Mouse (Mus musculus) kidney, embryonic 16.5 days (tissue): Measurements from ENCODE around the gene Zfp36. TPM values are rescaled to one million over a fixed set of nuclear protein-coding genes. Genes with fewer than 3 reads are reported as not detected.
A peak's percentile ranks its signal among the peaks of the same experiment; 100 is the strongest.

Experiments used
- ATAC-seq: fragments of 200-750 bp; cut with Nextera tagmentation; 2 replicates; pipeline ENCODE4 v1.8.0; 2017; ENCODE audit warnings: moderate TSS enrichment; ENCODE audit not compliant: low FRiP score, low TSS enrichment
- H3K27ac ChIP-seq: fragments of 300-500 bp; sonication (generic); 2 replicates; pipeline ENCODE4 v1.5.1; 2014; ENCODE audit warnings: low read length
- H3K27me3 ChIP-seq: fragments of 300-500 bp; sonication (generic); 2 replicates; pipeline ENCODE4 v1.6.1; 2014; ENCODE audit warnings: low read length, control low read depth, mixed read lengths; ENCODE audit not compliant: insufficient read depth
- H3K36me3 ChIP-seq: fragments of 300-500 bp; sonication (generic); 2 replicates; pipeline ENCODE4 v1.6.1; 2014; ENCODE audit warnings: low read length, control low read depth, mixed read lengths; ENCODE audit not compliant: insufficient read depth
- H3K4me1 ChIP-seq: fragments of 300-500 bp; sonication (generic); 2 replicates; pipeline ENCODE4 v1.6.1; 2014; ENCODE audit warnings: low read length, control low read depth, mixed read lengths; ENCODE audit not compliant: insufficient read depth
- H3K4me2 ChIP-seq: fragments of 300-500 bp; sonication (generic); replicated peaks from 2 replicates; pipeline ENCODE4 v1.6.1; 2014; ENCODE audit warnings: low read depth, low read length
- H3K4me3 ChIP-seq: fragments of 300-500 bp; sonication (generic); 2 replicates; pipeline ENCODE4 v1.5.1; 2014; ENCODE audit warnings: mild to moderate bottlenecking, low read length
- H3K9ac ChIP-seq: fragments of 300-500 bp; sonication (generic); replicated peaks from 2 replicates; pipeline ENCODE4 v1.6.1; 2014; ENCODE audit warnings: low read length
- H3K9me3 ChIP-seq: fragments of 300-500 bp; sonication (generic); 2 replicates; pipeline ENCODE4 v1.6.1; 2016; ENCODE audit warnings: low read length, control low read depth
- WGBS: fragments of 180-500 bp; shearing (Covaris S2); extraction: QIAGEN DNeasy Blood & Tissue Kit; methylation state at CpG from one replicate; pipeline ENCODE4 v1.1.7; 2014; 5-methylcytosine and 5-hydroxymethylcytosine counted together
- polyA plus RNA-seq: library from polyadenylated mRNA; unstranded; fragments of >200 nt; fragmentation: Nextera tagmentation; extraction: Ambion mirVana; gene quantifications from 2 replicates; pipeline ENCODE4 v1.2.1, GENCODE M21; 2015

The Zfp36 gene
- polyA plus RNA-seq, 1 experiment from 2014 or later: 16.1 TPM

DNA sequence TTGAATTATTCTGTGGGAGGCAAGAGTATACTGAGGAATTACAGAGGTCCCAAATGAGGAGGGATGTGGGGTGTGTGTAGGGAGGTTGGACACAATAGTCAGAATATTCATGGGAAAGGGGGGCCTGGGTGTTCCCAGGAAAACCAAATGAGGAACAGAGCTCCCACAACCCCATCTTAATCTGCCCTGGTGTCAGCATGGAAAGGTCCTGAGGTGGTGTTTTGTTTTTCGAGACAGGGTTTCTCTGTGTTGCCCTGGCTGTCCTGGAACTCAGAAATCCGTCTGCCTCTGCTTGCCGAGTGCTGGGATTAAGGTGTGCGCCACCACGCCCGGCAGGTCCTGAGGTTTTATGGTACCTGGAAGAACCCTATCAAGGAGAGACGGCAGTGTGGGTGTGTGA, 21.6 kb downstream of the Zfp36 start:
- no peak overlapping the region for H3K4me3 ChIP-seq
- H3K4me2 ChIP-seq: no peak overlapping the region
- ATAC-seq: no peak
- peaks cover 52% of the 10 kb centered on the region for H3K36me3 ChIP-seq
- no peaks in the 10 kb centered on the region for H3K9me3 ChIP-seq
- H3K4me1 ChIP-seq: peaks cover 19% of the 10 kb centered on the region
- no peaks in the 10 kb centered on the region for H3K27me3 ChIP-seq
- WGBS: 66% methylated on average over 7 of the region's 7 CpGs
- H3K9ac ChIP-seq: no peak overlapping the region
- H3K27ac ChIP-seq: peak overlapping the region; percentile 27; the same call in 1 of the 2 replicates

DNA sequence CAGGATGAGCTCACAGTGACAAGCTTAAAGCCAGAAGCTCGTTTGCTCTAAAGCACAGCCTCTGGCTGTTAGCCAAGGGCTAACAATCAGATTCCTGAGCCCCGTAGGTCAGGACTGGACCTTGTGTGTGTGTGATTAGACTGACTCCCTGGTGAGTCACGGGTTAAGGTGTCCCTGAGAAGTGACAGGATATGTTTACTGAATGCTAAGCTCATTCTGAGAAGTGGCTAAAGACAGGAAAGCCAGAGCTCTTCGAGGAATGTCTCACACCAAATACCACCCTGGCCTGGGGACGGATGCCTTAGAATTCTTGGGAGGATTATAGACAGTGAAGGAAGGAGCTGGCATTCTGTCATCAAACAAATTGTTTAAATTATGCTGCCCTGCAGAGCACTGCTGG, 22.1 kb downstream of the Zfp36 start:
- Histone ChIP-seq H3K4me3 (no peak overlapping the region), H3K27me3 (no peaks in the 10 kb centered on the region), H3K9ac (0 out of 2 replicates have a peak overlapping the region, but pooled peaks have one; percentile 15), H3K27ac (peak overlapping the region; percentile 80), H3K4me1 (peaks cover 19% of the 10 kb centered on the region), H3K4me2 (no peak overlapping the region; the same call in 1 of the 2 replicates), H3K36me3 (peaks cover 56% of the 10 kb centered on the region), H3K9me3 (no peaks in the 10 kb centered on the region)
- ATAC-seq: no peak
- WGBS: 14% methylated on average over 5 of the region's 5 CpGs

- Histone ChIP-seq H3K27me3 (no peaks in the 10 kb centered on the region), H3K4me2 (no peak overlapping the region), H3K27ac (peak overlapping the region; percentile 80), H3K4me1 (peaks cover 20% of the 10 kb centered on the region), H3K9me3 (no peaks in the 10 kb centered on the region), H3K4me3 (no peak overlapping the region), H3K9ac (0 out of 2 replicates have a peak overlapping the region, but pooled peaks have one; percentile 18), H3K36me3 (peaks cover 58% of the 10 kb centered on the region)
- WGBS: 5% methylated on average over 5 of the region's 5 CpGs
- peak; percentile 68 for ATAC-seq
Measured at GRCm38 (mm10) chr7:28356981-28357380, 23.1 kb downstream of the Zfp36 start.

DNA sequence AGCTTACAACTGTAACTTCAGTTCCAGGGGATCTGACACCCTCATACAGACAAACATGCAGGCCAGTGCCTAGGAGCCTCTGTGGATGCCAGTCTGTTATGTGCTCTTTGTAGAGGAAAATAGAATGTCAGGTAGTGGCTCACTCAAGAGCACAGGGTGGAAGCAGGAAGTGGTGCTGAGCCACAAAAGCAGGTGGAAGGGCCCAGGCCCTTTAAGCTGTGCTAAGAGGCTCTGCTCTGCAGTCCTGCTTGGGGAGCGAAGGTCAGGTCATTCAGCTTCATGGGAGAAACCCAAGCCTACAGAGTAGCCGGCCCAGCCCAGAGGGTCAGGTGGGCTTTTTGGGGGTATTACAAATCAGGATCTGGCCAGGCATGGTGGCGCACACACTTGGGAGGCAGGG, 24.8 kb downstream of the Zfp36 start:
- peaks cover 44% of the 10 kb centered on the region for H3K36me3 ChIP-seq
- ATAC-seq: no peak
- WGBS: 81% methylated on average over 3 of the region's 3 CpGs

DNA sequence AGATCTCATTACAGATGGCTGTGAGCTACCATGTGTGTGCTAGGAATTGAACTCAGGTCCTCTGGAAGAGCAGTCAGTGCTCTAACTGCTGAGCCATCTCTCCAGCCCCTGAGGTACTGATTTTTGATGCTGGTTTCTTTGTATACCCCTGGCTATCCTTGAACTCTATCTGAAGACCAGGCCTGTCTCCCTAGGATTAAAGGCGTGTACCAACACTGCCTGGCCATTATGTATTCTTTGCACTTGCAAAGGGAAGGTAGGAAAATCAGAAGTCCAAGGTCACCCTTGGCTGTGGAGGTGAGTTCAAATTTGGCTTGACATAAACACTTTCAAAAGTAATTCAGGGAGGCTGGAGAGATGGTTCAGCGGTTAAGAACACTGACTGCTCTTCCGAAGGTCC, 25.5 kb downstream of the Zfp36 start:
- Histone ChIP-seq H3K4me2 (no peak overlapping the region), H3K27me3 (no peaks in the 10 kb centered on the region), H3K4me3 (no peak overlapping the region), H3K9me3 (no peaks in the 10 kb centered on the region), H3K36me3 (peaks cover 37% of the 10 kb centered on the region), H3K4me1 (peaks cover 33% of the 10 kb centered on the region), H3K9ac (no peak overlapping the region), H3K27ac (no peak overlapping the region)
- no peak for ATAC-seq
- 77% methylated on average over 3 of the region's 3 CpGs for WGBS

More for the DNA sequence above, 24.8 kb downstream of the Zfp36 start:
- Histone ChIP-seq H3K4me3 (no peak overlapping the region), H3K27ac (no peak overlapping the region), H3K4me1 (peaks cover 29% of the 10 kb centered on the region), H3K27me3 (no peaks in the 10 kb centered on the region), H3K4me2 (no peak overlapping the region), H3K9ac (no peak overlapping the region), H3K9me3 (no peaks in the 10 kb centered on the region)

DNA sequence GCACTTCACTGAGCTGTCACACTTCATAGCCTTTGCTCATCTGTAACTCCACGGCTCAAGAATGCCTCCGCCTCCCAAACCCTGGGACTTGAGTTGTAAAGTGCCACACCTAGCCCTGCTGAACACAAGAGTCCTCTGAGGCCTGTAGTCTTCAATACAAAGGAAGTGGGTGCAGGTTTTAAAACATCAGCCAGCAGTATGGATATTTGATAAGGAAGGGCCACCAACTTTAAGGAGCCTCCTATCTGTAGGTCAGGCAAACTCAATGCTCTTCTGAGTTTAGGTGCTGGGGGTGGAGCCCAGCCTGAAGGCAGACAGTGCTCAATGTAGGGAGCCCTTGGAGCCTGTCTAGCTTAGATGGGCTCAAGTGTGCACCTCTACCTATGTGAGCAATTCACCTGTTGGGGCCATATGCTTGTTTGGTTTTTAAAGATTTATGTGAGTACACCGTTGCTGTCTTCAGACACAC, 25.9 kb downstream of the Zfp36 start:
- peaks cover 35% of the 10 kb centered on the region for H3K36me3 ChIP-seq
- peaks cover 34% of the 10 kb centered on the region for H3K4me1 ChIP-seq
- H3K9ac ChIP-seq: no peak overlapping the region
- H3K4me3 ChIP-seq: no peak overlapping the region
- H3K27me3 ChIP-seq: no peaks in the 10 kb centered on the region
- H3K4me2 ChIP-seq: no peak overlapping the region
- H3K9me3 ChIP-seq: no peaks in the 10 kb centered on the region
- 71% methylated on average over 3 of the region's 3 CpGs for WGBS
- H3K27ac ChIP-seq: no peak overlapping the region
- ATAC-seq: no peak

GRCm38 (mm10) chr7:28353267-28353666, 26.8 kb downstream of the Zfp36 start:
- peaks cover 30% of the 10 kb centered on the region for H3K36me3 ChIP-seq
- no peaks in the 10 kb centered on the region for H3K9me3 ChIP-seq
- peaks cover 26% of the 10 kb centered on the region for H3K4me1 ChIP-seq
- no peaks in the 10 kb centered on the region for H3K27me3 ChIP-seq
- no peak overlapping the region for H3K9ac ChIP-seq
- H3K4me3 ChIP-seq: no peak overlapping the region
- no peak for ATAC-seq
- H3K4me2 ChIP-seq: no peak overlapping the region
- 81% methylated on average over 2 of the region's 2 CpGs for WGBS
- no peak overlapping the region for H3K27ac ChIP-seq

- WGBS: 36% methylated on average over 4 of the region's 4 CpGs
- peak overlapping the region; percentile 90 for H3K4me2 ChIP-seq
- H3K4me3 ChIP-seq: peak overlapping the region; percentile 98
- no peak for ATAC-seq
- no peaks in the 10 kb centered on the region for H3K27me3 ChIP-seq
- H3K4me1 ChIP-seq: peaks cover 15% of the 10 kb centered on the region
- peaks cover 30% of the 10 kb centered on the region for H3K36me3 ChIP-seq
- no peak overlapping the region for H3K27ac ChIP-seq
- H3K9ac ChIP-seq: peak overlapping the region; percentile 99
- no peaks in the 10 kb centered on the region for H3K9me3 ChIP-seq
Measured at GRCm38 (mm10) chr7:28351676-28352191, 28.3 kb downstream of the Zfp36 start.

- peaks cover 30% of the 10 kb centered on the region for H3K36me3 ChIP-seq
- H3K4me2 ChIP-seq: peak within 1 kb of the TSS; percentile 90
- peak within 1 kb of the TSS; percentile 99 for H3K9ac ChIP-seq
- ATAC-seq: peak; percentile 93
- under 1% methylated on average over 50 of the region's 50 CpGs for WGBS
- H3K9me3 ChIP-seq: no peaks in the 10 kb centered on the region
- H3K4me1 ChIP-seq: peaks cover 15% of the 10 kb centered on the region
- peak within 1 kb of the TSS; percentile 98 for H3K4me3 ChIP-seq
- H3K27ac ChIP-seq: peak within 1 kb of the TSS; percentile 96
- H3K27me3 ChIP-seq: no peaks in the 10 kb centered on the region
Measured at GRCm38 (mm10) chr7:28350155-28350883, 29.7 kb downstream of the Zfp36 start, which contains the start of gene Rps16. Gene Rps16, plus strand, starts transcription at chr7:28350652.

- no peak overlapping the region for H3K4me2 ChIP-seq
- H3K27ac ChIP-seq: no peak overlapping the region
- H3K27me3 ChIP-seq: no peaks in the 10 kb centered on the region
- H3K36me3 ChIP-seq: peaks cover 18% of the 10 kb centered on the region
- peaks cover 15% of the 10 kb centered on the region for H3K4me1 ChIP-seq
- H3K4me3 ChIP-seq: no peak overlapping the region
- 0 out of 2 replicates have a peak overlapping the region, but pooled peaks have one; percentile 9 for H3K9ac ChIP-seq
- H3K9me3 ChIP-seq: no peaks in the 10 kb centered on the region
- WGBS: 83% methylated on average over 7 of the region's 7 CpGs
- no peak for ATAC-seq
Measured at GRCm38 (mm10) chr7:28348601-28349000, 31.5 kb downstream of the Zfp36 start.
